ENCODE assay signal across 14 mouse cellular contexts in genomic region chr5:7932234-7933221, GRCm38 (mm10). TPM values are rescaled to one million over a fixed set of nuclear protein-coding genes. Genes with fewer than 3 reads are reported as not detected.
A peak's percentile ranks its signal among the peaks of the same experiment; 100 is the strongest.
DNase-seq lines count a peak whose midpoint lies in the region; ATAC-seq lines count a peak whose summit lies in the region.
"Had no signal": no experiment of that assay in that cellular context is flagged by ENCODE, and none has a peak within 500 bp of the region (broad histone marks: within the 10 kb centered on the region; RNA-seq: fewer than 3 reads in every experiment).

No protein-coding gene starts in this region.

- no peak overlapping the region for H3K9ac ChIP-seq in neural tube, embryonic 15.5 days (replicated peaks)
- H3K9ac ChIP-seq: limb, embryonic 15.5 days had no signal

- no peaks in the 10 kb centered on the region for H3K4me1 ChIP-seq in neural tube, embryonic 15.5 days
- H3K4me1 ChIP-seq: limb, embryonic 15.5 days had no signal

- H3K4me2 ChIP-seq in neural tube, embryonic 15.5 days: no peak overlapping the region
- H3K4me2 ChIP-seq: limb, embryonic 15.5 days had no signal

- peak; percentile 12 for DNase-seq in neural tube, embryonic 10.5 days (ENCODE audit: extremely low spot score, low spot score)
- DNase-seq in kidney, adult 18-20 months: peak; percentile 25
- peak; percentile 13 for DNase-seq in liver
- peak; percentile 75 for DNase-seq in yolk sac, embryonic 10.5 days (ENCODE audit: low spot score)
- DNase-seq in adrenal gland, postnatal 4 days (ENCODE audit: low spot score in 2 of 2): no peak
- DNase-seq in right cerebral cortex, adult 2 months (ENCODE audit: low spot score in 2 of 2): no peak
- DNase-seq: adrenal gland, adult 2 months; gastrocnemius, postnatal 36 days had no signal

- 89% methylated on average over 5 of the region's 5 CpGs for WGBS in neural tube, embryonic 15.5 days

- H3K36me3 ChIP-seq in neural tube, embryonic 15.5 days: no peaks in the 10 kb centered on the region
- H3K36me3 ChIP-seq: limb, embryonic 15.5 days had no signal

- H3K27ac ChIP-seq in neural tube, embryonic 15.5 days (replicated peaks): no peak overlapping the region
- H3K27ac ChIP-seq: hindbrain, postnatal 0 days; limb, embryonic 15.5 days had no signal

- H3K4me3 ChIP-seq in neural tube, embryonic 15.5 days (replicated peaks): no peak overlapping the region
- H3K4me3 ChIP-seq: limb, embryonic 15.5 days had no signal

- no peaks in the 10 kb centered on the region for H3K9me3 ChIP-seq in neural tube, embryonic 15.5 days (replicated peaks)
- H3K9me3 ChIP-seq: limb, embryonic 15.5 days had no signal

- no peak for ATAC-seq in neural tube, embryonic 15.5 days (ENCODE audit: low FRiP score)
- no peak for ATAC-seq in activated CD4-positive, CD25-positive, alpha-beta regulatory T cell, adult 4 months
- ATAC-seq: CD4-positive, CD25-positive, alpha-beta regulatory T cell, adult 4 months; hindbrain, postnatal 0 days; Patski had no signal

- no peaks in the 10 kb centered on the region for H3K27me3 ChIP-seq in neural tube, embryonic 15.5 days (replicated peaks)
- H3K27me3 ChIP-seq: limb, embryonic 15.5 days had no signal

RNA-seq across cellular contexts. Expression of gene Steap4, which starts 27.7 kb away (rescaled TPM):
- 0.45 and 1.3 TPM in 2 replicates for polyA plus RNA-seq in neural tube, embryonic 15.5 days (2015; fragmentation: Nextera tagmentation; extraction: Ambion mirVana)
- polyA plus RNA-seq in activated CD4-positive, CD25-positive, alpha-beta regulatory T cell, adult 4 months (2017; shearing (Covaris generic)): not detected
- 10 to 100 TPM; 11.6 to 16.8 TPM for total RNA-seq in adrenal gland, postnatal 4 days (2021)
- polyA plus RNA-seq: CD4-positive, CD25-positive, alpha-beta regulatory T cell, adult 4 months had no signal

Comparison
In these comparisons a context has a peak if more than half of its experiments do, and no peak if none do; other contexts are left out.
1. DNase-seq: peak in neural tube, embryonic 10.5 days (single experiment), kidney, adult 18-20 months (single experiment), liver (single experiment) and yolk sac, embryonic 10.5 days (single experiment); none in adrenal gland, postnatal 4 days (0 of 2) and right cerebral cortex, adult 2 months (0 of 2).